Mouse (Mus musculus) layer of hippocampus, postnatal 25 days (tissue): ENCODE measurements around the gene Spag16. TPM values are rescaled to one million over a fixed set of nuclear protein-coding genes. Genes with fewer than 3 reads are reported as not detected.
"Not testable (repeated sequence)": the region's sequence is repeated elsewhere in the genome, so short reads cannot be mapped to it uniquely, and the experiment has no call there.

Experiments used
- DNase-seq, 2 experiments: peaks; one replicate each; pipeline ENCODE4 v3.0.0; 2022; ENCODE audit warnings: mixed read lengths in 2 of 2, low spot score in 1 of 2; ENCODE audit errors: extremely low spot score in 1 of 2
- total RNA-seq, 2 experiments: library from RNA; stranded (reverse); gene quantifications; 2 replicates each; pipeline ENCODE4 v1.2.3; 2021

The Spag16 gene
- total RNA-seq, result under 1 TPM; 0.28 to 0.59 TPM

GRCm38 (mm10) chr1:69826806-69827703 lies at the start of gene Spag16:
TSS of gene Spag16 (plus strand) at chr1:69826970.
- DNase-seq, result peak; percentile 11 to 12

- peak in 1 of 2 experiments; percentile 68 for DNase-seq
Measured at GRCm38 (mm10) chr1:69785129-69785528, 41.6 kb upstream of the Spag16 start.

GRCm38 (mm10) chr1:69786716-69787115 lies 40.1 kb upstream of the Spag16 start:
- DNase-seq, result no peak

- DNase-seq, result no peak
Measured at GRCm38 (mm10) chr1:69787379-69787778, 39.4 kb upstream of the Spag16 start.

- DNase-seq, result peak; percentile 52 to 75
Measured at GRCm38 (mm10) chr1:69790337-69791250, 36.2 kb upstream of the Spag16 start.

- no peak for DNase-seq
Measured at GRCm38 (mm10) chr1:69798948-69799565, 27.7 kb upstream of the Spag16 start.

- no peak for DNase-seq
Measured at GRCm38 (mm10) chr1:69810161-69810560, 16.6 kb upstream of the Spag16 start.

- DNase-seq, result not testable (repeated sequence)
Measured at GRCm38 (mm10) chr1:69825635-69826034, 1.1 kb upstream of the Spag16 start.

GRCm38 (mm10) chr1:69828872-69829479 lies 2.2 kb downstream of the Spag16 start:
- DNase-seq, result no peak

- DNase-seq, result no peak
Measured at GRCm38 (mm10) chr1:69830586-69830985, 3.8 kb downstream of the Spag16 start.

- DNase-seq, result no peak
Measured at GRCm38 (mm10) chr1:69831002-69831401, 4.2 kb downstream of the Spag16 start.

GRCm38 (mm10) chr1:69833476-69833875 lies 6.7 kb downstream of the Spag16 start:
- not testable (repeated sequence) for DNase-seq

GRCm38 (mm10) chr1:69853436-69853835 lies 26.7 kb downstream of the Spag16 start:
- DNase-seq, result no peak

GRCm38 (mm10) chr1:69867776-69868175 lies 41.0 kb downstream of the Spag16 start:
- DNase-seq, result no peak

GRCm38 (mm10) chr1:69956606-69957005 lies 129.8 kb downstream of the Spag16 start:
- no peak for DNase-seq

- DNase-seq, result no peak
Measured at GRCm38 (mm10) chr1:69996874-69997273, 170.1 kb downstream of the Spag16 start.

- DNase-seq, result no peak
Measured at GRCm38 (mm10) chr1:70012991-70013390, 186.2 kb downstream of the Spag16 start.

GRCm38 (mm10) chr1:70037384-70037783 lies 210.6 kb downstream of the Spag16 start:
- no peak for DNase-seq

GRCm38 (mm10) chr1:70067404-70067803 lies 240.6 kb downstream of the Spag16 start:
- no peak for DNase-seq

- DNase-seq, result no peak
Measured at GRCm38 (mm10) chr1:70073440-70073839, 246.7 kb downstream of the Spag16 start.
